Mouse (Mus musculus) hindbrain, postnatal 0 days (tissue): ENCODE results near the gene Gm9376. TPM values are rescaled to one million over a fixed set of nuclear protein-coding genes. Genes with fewer than 3 reads are reported as not detected.
A peak's percentile ranks its signal among the peaks of the same experiment; 100 is the strongest.

ENCODE experiments used
- ATAC-seq: fragments of 200-750 bp; cut with Nextera tagmentation; 2 replicates; pipeline ENCODE4 v1.8.0; 2017; ENCODE audit warnings: mild to moderate bottlenecking, moderate TSS enrichment, moderate library complexity
- DNase-seq: peaks from one replicate; pipeline ENCODE4 v3.0.0-alpha.2; 2015; ENCODE audit warnings: low spot score
- H3K27ac ChIP-seq: fragments of 300-500 bp; sonication (generic); 2 replicates; pipeline ENCODE4 v1.5.1; 2014; ENCODE audit warnings: mild to moderate bottlenecking
- H3K27me3 ChIP-seq: fragments of 300-500 bp; sonication (generic); 2 replicates; pipeline ENCODE4 v1.6.1; 2014; ENCODE audit warnings: low read length, mixed read lengths; ENCODE audit not compliant: insufficient read depth
- H3K36me3 ChIP-seq: fragments of 300-500 bp; sonication (generic); 2 replicates; pipeline ENCODE4 v1.6.1; 2014; ENCODE audit warnings: low read length, mixed read lengths; ENCODE audit not compliant: insufficient read depth
- H3K4me1 ChIP-seq: fragments of 300-500 bp; sonication (generic); 2 replicates; pipeline ENCODE4 v1.6.1; 2014; ENCODE audit warnings: antibody characterized with exemption, low read length, mixed read lengths; ENCODE audit not compliant: insufficient read depth
- H3K4me2 ChIP-seq: fragments of 300-500 bp; sonication (generic); 2 replicates; pipeline ENCODE4 v1.6.1; 2014; ENCODE audit warnings: low read depth, mild to moderate bottlenecking, low read length, moderate library complexity, mixed read lengths
- H3K4me3 ChIP-seq: fragments of 300-500 bp; sonication (generic); 2 replicates; pipeline ENCODE4 v1.5.1; 2014; ENCODE audit warnings: low read length
- H3K9ac ChIP-seq: fragments of 300-500 bp; sonication (generic); replicated peaks from 2 replicates; pipeline ENCODE4 v1.6.1; 2014; ENCODE audit warnings: mild to moderate bottlenecking, low read length, moderate library complexity, mixed read lengths
- H3K9me3 ChIP-seq: fragments of 300-500 bp; sonication (generic); 2 replicates; pipeline ENCODE4 v1.6.1; 2016; ENCODE audit warnings: low read length, mixed read lengths
- CTCF ChIP-seq: IDR thresholded peaks from 2 replicates; pipeline ENCODE4 v1.5.1; 2016; ENCODE audit warnings: antibody characterized with exemption, control low read depth, low read depth
- WGBS: fragments of 180-500 bp; shearing (Covaris S2); extraction: QIAGEN DNeasy Blood & Tissue Kit; methylation state at CpG from one replicate; pipeline ENCODE4 v1.1.7; 2014; 5-methylcytosine and 5-hydroxymethylcytosine counted together
- polyA plus RNA-seq: library from polyadenylated mRNA; unstranded; fragments of >200 nt; fragmentation: Nextera tagmentation; extraction: Ambion mirVana; gene quantifications from 2 replicates; pipeline ENCODE4 v1.2.1, GENCODE M21; 2015
- total RNA-seq: library from RNA; depleted of rRNA; stranded (reverse); fragments of >200 nt; gene quantifications from 2 replicates; pipeline ENCODE4 v1.2.3, GENCODE M21; 2014

The Gm9376 gene
- total and polyA plus RNA-seq, 2 experiments from 2014 or later = not detected

DNA sequence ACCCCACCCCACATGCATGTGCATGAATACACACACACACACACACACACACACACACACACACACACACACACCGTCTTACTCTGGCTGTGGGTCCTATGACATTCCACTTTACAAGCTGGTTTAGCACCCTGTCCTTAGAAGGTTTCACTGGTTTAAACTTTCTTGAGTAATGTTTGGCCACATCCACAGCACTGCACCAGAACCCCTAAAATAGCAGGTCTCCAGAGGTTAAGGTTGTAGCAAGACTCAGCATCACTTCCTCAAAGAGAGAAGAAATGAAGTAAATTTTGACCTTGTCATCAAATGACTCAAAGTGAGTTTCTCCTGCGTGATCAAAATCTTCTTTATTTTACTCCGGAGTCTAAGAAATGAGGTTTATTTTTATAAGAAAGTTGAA lies 15.5 kb downstream of the Gm9376 start:
- no peak for DNase-seq
- no peak overlapping the region for H3K9ac ChIP-seq
- H3K36me3 ChIP-seq = no peaks in the 10 kb centered on the region
- TF ChIP-seq CTCF = no peak
- WGBS = 94% methylated on average over 3 of the region's 3 CpGs
- no peaks in the 10 kb centered on the region for H3K4me1 ChIP-seq
- H3K27me3 ChIP-seq = no peaks in the 10 kb centered on the region
- 0 out of 2 replicates have a peak, but pooled peaks cover 3% of the 10 kb centered on the region for H3K9me3 ChIP-seq
- no peak overlapping the region for H3K4me3 ChIP-seq
- no peak overlapping the region for H3K27ac ChIP-seq
- ATAC-seq = no peak
- no peak overlapping the region for H3K4me2 ChIP-seq

DNA sequence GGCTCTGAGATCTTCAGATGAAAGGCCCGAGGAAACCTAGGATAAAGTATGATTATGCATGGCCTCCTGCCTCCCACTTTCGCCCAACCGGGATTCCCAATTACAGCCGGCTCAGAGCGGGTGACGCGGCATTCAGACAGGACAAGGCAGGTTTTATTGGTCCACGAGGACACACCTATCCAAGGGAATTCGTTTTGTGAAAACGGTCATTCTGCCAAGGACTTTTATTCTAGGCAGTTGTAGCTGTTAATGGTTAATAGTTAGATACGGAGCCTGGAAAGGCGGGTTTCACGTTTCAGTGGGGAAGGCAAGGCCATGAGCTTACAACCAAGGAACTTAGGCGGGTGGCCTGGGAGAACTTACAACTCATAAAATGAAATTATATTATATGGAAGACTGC lies 16.2 kb downstream of the Gm9376 start:
- no peak for DNase-seq
- ATAC-seq = no peak
- no peaks in the 10 kb centered on the region for H3K36me3 ChIP-seq
- H3K9me3 ChIP-seq = 0 out of 2 replicates have a peak, but pooled peaks cover 3% of the 10 kb centered on the region
- TF ChIP-seq CTCF = no peak
- H3K9ac ChIP-seq = no peak overlapping the region
- H3K4me3 ChIP-seq = no peak overlapping the region
- H3K27ac ChIP-seq = no peak overlapping the region
- H3K4me1 ChIP-seq = no peaks in the 10 kb centered on the region
- WGBS = 76% methylated on average over 14 of the region's 14 CpGs
- no peak overlapping the region for H3K4me2 ChIP-seq
- H3K27me3 ChIP-seq = no peaks in the 10 kb centered on the region

DNA sequence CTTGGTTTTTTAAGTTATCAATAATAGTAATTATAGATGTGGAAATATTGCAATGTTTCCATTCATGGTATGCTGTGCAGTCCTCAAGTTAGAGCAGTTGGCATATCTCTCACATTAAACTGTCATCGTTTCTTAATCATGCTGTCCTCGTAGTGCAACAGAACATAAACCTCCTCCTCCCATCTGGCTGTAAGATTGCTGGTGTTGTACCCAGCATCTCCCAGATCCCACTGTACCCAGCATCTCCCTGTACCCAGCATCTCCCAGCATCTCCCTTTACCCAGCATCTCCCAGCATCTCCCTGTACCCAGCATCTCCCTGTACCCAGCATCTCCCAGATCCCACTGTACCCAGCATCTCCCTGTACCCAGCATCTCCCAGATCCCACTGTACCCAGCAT lies 19.3 kb downstream of the Gm9376 start:
- no peaks in the 10 kb centered on the region for H3K9me3 ChIP-seq
- H3K4me3 ChIP-seq = no peak overlapping the region
- DNase-seq (no peak), ATAC-seq (no peak)
- no peaks in the 10 kb centered on the region for H3K27me3 ChIP-seq
- 73% methylated on average over 2 of the region's 2 CpGs for WGBS
- H3K36me3 ChIP-seq = no peaks in the 10 kb centered on the region
- H3K9ac ChIP-seq = no peak overlapping the region
- H3K4me2 ChIP-seq = no peak overlapping the region
- H3K4me1 ChIP-seq = no peaks in the 10 kb centered on the region
- H3K27ac ChIP-seq = no peak overlapping the region
- no peak for TF ChIP-seq CTCF

DNA sequence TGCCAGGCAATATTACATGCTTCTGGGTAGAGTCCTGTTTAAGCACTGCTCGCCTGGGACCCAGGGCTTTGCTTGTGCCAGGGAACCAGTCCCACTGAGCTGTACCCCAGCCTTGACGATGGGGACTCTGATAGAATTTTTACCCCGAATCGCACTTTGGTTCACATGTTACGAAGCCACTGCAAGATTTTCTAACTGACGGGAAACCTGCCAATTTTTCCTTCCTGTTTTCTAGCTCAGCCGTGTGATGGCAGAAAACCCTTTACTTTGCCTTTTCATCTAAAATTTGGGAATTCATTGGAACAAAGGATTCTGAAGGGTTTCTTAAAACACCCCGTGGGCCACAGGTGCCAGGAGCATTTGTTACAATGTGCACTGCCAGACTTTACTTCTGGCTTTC lies 22.4 kb downstream of the Gm9376 start:
- H3K9me3 ChIP-seq = no peaks in the 10 kb centered on the region
- H3K4me2 ChIP-seq = no peak overlapping the region
- H3K4me3 ChIP-seq = no peak overlapping the region
- DNase-seq = peak; percentile 12
- no peaks in the 10 kb centered on the region for H3K36me3 ChIP-seq
- no peaks in the 10 kb centered on the region for H3K27me3 ChIP-seq
- no peak for TF ChIP-seq CTCF
- H3K9ac ChIP-seq = no peak overlapping the region
- no peak overlapping the region for H3K27ac ChIP-seq
- no peak for ATAC-seq
- no peaks in the 10 kb centered on the region for H3K4me1 ChIP-seq
- WGBS = 75% methylated on average over 8 of the region's 8 CpGs

DNA sequence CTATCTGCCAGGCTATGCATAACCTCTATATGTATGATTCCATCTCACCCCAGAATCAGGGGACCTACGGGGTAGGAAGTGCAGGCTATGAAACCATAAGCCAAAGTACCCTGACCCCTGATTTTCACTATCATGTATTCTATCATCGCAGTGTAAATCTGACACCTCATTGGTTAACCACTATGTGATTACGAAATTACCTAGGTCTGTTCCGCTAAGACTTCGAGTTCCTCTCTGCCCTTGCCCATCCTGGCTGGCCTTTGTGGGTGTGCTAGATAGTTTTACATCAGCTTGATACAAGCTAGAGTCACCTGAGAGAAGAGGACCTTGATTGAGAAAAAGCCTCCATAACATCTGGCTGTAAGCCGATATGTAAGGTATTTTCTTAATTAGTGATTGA lies 23.2 kb downstream of the Gm9376 start:
- Histone ChIP-seq H3K27me3 (no peaks in the 10 kb centered on the region), H3K4me3 (no peak overlapping the region), H3K9ac (no peak overlapping the region), H3K27ac (no peak overlapping the region), H3K4me1 (no peaks in the 10 kb centered on the region), H3K4me2 (no peak overlapping the region), H3K36me3 (no peaks in the 10 kb centered on the region), H3K9me3 (no peaks in the 10 kb centered on the region)
- DNase-seq = no peak
- 92% methylated on average over 6 of the region's 6 CpGs for WGBS
- no peak for TF ChIP-seq CTCF
- ATAC-seq = no peak

DNA sequence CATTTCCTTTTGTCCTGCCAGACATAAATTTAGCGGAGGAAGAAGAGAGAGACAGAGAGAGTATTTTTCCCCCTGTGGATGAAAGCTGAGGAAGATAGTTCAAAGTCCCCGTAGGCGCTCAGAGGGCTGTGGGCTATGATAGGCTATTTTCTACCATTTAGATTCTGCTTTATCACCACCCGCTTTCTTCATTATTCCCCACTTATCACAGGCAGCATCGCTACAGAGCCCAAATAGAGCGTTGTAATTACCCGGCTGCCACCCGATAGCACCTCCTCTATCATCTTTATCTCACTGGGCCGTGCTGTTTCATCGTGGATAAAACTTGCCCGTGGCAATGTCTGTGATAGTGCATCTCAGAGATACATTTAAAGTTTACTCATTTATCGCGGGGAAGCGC lies 35.8 kb downstream of the Gm9376 start:
- TF ChIP-seq CTCF = no peak
- Histone ChIP-seq H3K9me3 (no peaks in the 10 kb centered on the region), H3K4me1 (no peaks in the 10 kb centered on the region), H3K9ac (no peak overlapping the region), H3K27ac (no peak overlapping the region), H3K36me3 (no peaks in the 10 kb centered on the region), H3K4me3 (no peak overlapping the region), H3K27me3 (no peaks in the 10 kb centered on the region), H3K4me2 (no peak overlapping the region)
- ATAC-seq (no peak), DNase-seq (no peak)
- 75% methylated on average over 14 of the region's 14 CpGs for WGBS

DNA sequence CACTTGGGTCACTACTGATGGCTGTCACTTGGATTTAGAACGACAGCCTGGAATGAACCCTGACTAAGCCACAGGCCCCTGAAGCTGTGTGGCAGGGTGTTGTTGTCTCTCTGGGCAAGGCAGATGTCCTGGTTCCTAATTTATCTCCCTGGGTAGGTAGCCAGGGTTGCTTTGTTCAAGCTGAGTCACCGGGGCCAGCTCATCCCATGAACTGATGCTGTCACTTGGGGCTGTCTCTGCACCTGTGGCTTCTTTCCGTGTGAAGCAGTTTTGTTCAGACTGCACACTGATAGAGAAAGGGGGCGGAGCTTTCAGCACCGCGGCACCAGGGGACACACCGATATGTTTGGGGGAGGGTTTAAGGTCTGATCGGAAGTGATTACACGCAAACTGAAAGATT lies 37.8 kb downstream of the Gm9376 start:
- Histone ChIP-seq H3K4me3 (no peak overlapping the region), H3K9ac (no peak overlapping the region), H3K27me3 (no peaks in the 10 kb centered on the region), H3K36me3 (no peaks in the 10 kb centered on the region), H3K9me3 (no peaks in the 10 kb centered on the region), H3K27ac (no peak overlapping the region), H3K4me2 (no peak overlapping the region), H3K4me1 (no peaks in the 10 kb centered on the region)
- WGBS = 71% methylated on average over 9 of the region's 9 CpGs
- ATAC-seq = no peak
- no peak for TF ChIP-seq CTCF
- DNase-seq = no peak
